Mouse (Mus musculus) lung, postnatal 0 days (tissue): ENCODE measurements around the gene Ubr3.

Experiments
- CTCF ChIP-seq: IDR thresholded peaks from 2 replicates; pipeline ENCODE4 v1.5.1; 2016; ENCODE audit warnings: antibody characterized with exemption, mild to moderate bottlenecking
- EP300 ChIP-seq: IDR thresholded peaks from 2 replicates; pipeline ENCODE4 v1.6.1; 2016; ENCODE audit warnings: antibody characterized with exemption, mild to moderate bottlenecking, control low read depth

GRCm38 (mm10) chr2:69939226-69939625 is 42.2 kb downstream of the Ubr3 start:
- TF ChIP-seq CTCF (no peak), EP300 (no peak)
